Mouse (Mus musculus): ENCODE measurements around the gene Tpgs1. TPM values are rescaled to one million over a fixed set of nuclear protein-coding genes. Genes with fewer than 3 reads are reported as not detected.
A peak's percentile ranks its signal among the peaks of the same experiment; 100 is the strongest.

The Tpgs1 gene
- polyA plus RNA-seq, 1 experiment from 2014 or later = 48.2 TPM

DNA sequence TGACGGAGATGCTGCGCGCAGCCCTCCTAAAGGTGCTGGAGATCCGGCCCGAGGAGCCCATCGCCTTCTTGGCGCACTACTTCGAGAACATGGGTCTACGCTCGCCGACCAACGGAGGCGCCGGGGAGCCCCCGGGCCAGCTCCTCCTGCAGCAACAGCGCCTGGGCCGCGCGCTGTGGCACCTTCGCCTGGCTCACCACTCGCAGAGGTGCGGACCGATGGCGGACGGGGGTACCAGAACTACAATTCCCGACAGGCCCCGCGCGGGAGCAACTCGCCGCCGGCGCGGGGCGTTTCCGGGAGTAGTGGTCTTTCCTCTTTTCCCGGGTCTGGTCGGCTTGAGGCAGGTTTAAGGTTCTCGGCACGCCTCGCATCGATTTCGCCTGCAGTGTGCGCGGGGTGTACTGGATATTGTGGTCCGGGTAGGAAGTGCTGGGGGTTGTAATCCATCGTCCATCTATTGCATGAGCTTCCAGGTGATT, 448 bp downstream of the Tpgs1 start:
- peaks cover 5 to 9% of the 10 kb centered on the region in 2 experiments for H3K4me1 ChIP-seq (ENCODE audit: control insufficient read depth in 2 of 2, insufficient read depth in 2 of 2, low read length in 2 of 2)
- H3K9me3 ChIP-seq (ENCODE audit: control insufficient read depth, low read length) = no peaks in the 10 kb centered on the region
- H3K27ac ChIP-seq (replicated peaks in 1 of 2; ENCODE audit: control insufficient read depth in 1 of 2, insufficient read depth in 1 of 2, low read depth in 2 of 2, low read length in 2 of 2) = peak overlapping the region; percentile 84 to 90
- WGBS = under 1% methylated on average over 47 of the region's 47 CpGs
- H3K4me3 ChIP-seq (ENCODE audit: control insufficient read depth in 1 of 2, insufficient read depth in 1 of 2, low read depth in 1 of 2, low read length in 2 of 2) = peak overlapping the region; percentile 84 to 86
- H3K9ac ChIP-seq (ENCODE audit: low read length) = peak overlapping the region; percentile 82
- H3K4me2 ChIP-seq (ENCODE audit: low read length) = peak overlapping the region; percentile 89
- peak; percentile 58 for ATAC-seq (ENCODE audit: insufficient number of reproducible peaks, insufficient read depth, low FRiP score, low read depth)
- H3K27me3 ChIP-seq (ENCODE audit: control insufficient read depth, insufficient read depth, low read length) = no peaks in the 10 kb centered on the region
- H3K36me3 ChIP-seq (ENCODE audit: control insufficient read depth, insufficient read depth, low read length) = no peaks in the 10 kb centered on the region

DNA sequence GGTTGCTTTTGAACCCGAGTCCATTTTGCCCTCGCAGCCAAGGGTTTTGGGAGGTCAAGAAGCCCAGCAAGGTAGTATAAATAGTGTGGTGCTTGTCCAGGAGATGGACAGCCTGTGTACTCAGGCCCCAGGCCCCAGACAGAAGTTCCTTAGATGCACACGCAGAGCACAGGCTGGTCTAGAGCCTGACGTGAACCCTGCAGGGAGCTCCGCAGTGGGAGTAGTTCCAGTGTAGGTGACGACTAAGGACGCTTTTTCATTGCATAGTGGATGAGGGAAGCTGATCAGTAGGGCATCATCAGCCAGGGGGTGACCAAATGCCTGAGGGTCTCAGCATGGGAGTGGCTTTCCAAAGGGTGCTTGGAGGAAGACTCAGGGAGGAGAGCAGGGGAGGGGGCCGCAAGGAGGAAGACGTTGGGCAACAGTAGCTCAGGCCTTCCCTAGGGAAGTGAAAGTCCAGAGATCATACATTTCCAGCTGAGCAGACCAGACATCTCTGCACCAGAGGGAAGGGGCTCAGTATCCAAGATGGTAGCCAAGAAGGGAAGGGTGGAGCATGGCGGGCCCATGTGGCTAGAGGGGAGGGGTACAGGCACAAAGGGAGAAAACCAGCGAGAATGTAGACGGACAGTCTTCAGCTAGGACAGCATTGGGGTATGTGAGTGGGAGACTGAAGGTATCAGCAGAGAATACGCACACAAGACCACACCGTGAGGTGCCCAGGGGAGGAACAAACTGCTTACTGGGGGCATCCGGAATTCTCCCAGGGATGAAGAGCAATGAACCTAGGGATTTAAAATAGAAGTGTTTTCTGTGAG, 1.1 kb downstream of the Tpgs1 start:
- H3K4me2 ChIP-seq (ENCODE audit: low read length) = peak overlapping the region; percentile 89
- no peaks in the 10 kb centered on the region for H3K36me3 ChIP-seq (ENCODE audit: control insufficient read depth, insufficient read depth, low read length)
- 39% methylated on average over 15 of the region's 15 CpGs for WGBS
- no peaks in the 10 kb centered on the region for H3K27me3 ChIP-seq (ENCODE audit: control insufficient read depth, insufficient read depth, low read length)
- H3K9me3 ChIP-seq (ENCODE audit: control insufficient read depth, low read length) = no peaks in the 10 kb centered on the region
- peak overlapping the region; percentile 84 to 86 for H3K4me3 ChIP-seq (ENCODE audit: control insufficient read depth in 1 of 2, insufficient read depth in 1 of 2, low read depth in 1 of 2, low read length in 2 of 2)
- peaks cover 5 to 9% of the 10 kb centered on the region in 2 experiments for H3K4me1 ChIP-seq (ENCODE audit: control insufficient read depth in 2 of 2, insufficient read depth in 2 of 2, low read length in 2 of 2)
- peak overlapping the region; percentile 82 for H3K9ac ChIP-seq (ENCODE audit: low read length)
- peak overlapping the region in 1 of 2 experiments; percentile 90; a peak in 1 of 4 replicates for H3K27ac ChIP-seq (replicated peaks in 1 of 2; ENCODE audit: control insufficient read depth in 1 of 2, insufficient read depth in 1 of 2, low read depth in 2 of 2, low read length in 2 of 2)
- ATAC-seq (ENCODE audit: insufficient number of reproducible peaks, insufficient read depth, low FRiP score, low read depth) = peak; percentile 33; the same call in 1 of the 2 replicates

- WGBS = 83% methylated on average over 6 of the region's 6 CpGs
- H3K4me2 ChIP-seq (ENCODE audit: low read length) = no peak overlapping the region
- no peaks in the 10 kb centered on the region for H3K36me3 ChIP-seq (ENCODE audit: control insufficient read depth, insufficient read depth, low read length)
- no peak for ATAC-seq (ENCODE audit: insufficient number of reproducible peaks, insufficient read depth, low FRiP score, low read depth)
- peaks cover 9 to 12% of the 10 kb centered on the region in 2 experiments for H3K4me1 ChIP-seq (ENCODE audit: control insufficient read depth in 2 of 2, insufficient read depth in 2 of 2, low read length in 2 of 2)
- H3K27me3 ChIP-seq (ENCODE audit: control insufficient read depth, insufficient read depth, low read length) = no peaks in the 10 kb centered on the region
- no peak overlapping the region for H3K4me3 ChIP-seq (ENCODE audit: control insufficient read depth in 1 of 2, insufficient read depth in 1 of 2, low read depth in 1 of 2, low read length in 2 of 2)
- no peak overlapping the region for H3K27ac ChIP-seq (replicated peaks in 1 of 2; ENCODE audit: control insufficient read depth in 1 of 2, insufficient read depth in 1 of 2, low read depth in 2 of 2, low read length in 2 of 2)
- H3K9ac ChIP-seq (ENCODE audit: low read length) = no peak overlapping the region
- no peaks in the 10 kb centered on the region for H3K9me3 ChIP-seq (ENCODE audit: control insufficient read depth, low read length)
Observed at GRCm38 (mm10) chr10:79671396-79672087, 2.4 kb downstream of the Tpgs1 start.

DNA sequence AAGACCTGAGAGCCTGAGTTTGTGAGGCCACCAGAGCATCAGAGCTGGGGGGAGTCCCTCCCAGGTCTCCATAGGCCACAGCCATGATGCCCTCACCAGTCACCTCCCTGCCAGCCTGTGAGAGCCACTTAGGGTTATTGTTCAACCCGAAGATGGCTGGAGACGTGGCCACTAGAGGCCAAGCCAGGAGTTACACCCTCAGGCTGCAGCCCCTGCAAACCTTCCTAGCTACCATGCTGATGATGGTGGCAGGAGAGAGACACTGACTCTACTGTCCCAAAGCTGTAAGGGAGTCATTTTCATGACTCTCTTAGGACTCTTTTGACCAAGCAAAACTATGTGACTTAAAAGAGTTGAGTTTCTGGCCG, 2.9 kb downstream of the Tpgs1 start:
- H3K4me3 ChIP-seq (ENCODE audit: control insufficient read depth in 1 of 2, insufficient read depth in 1 of 2, low read depth in 1 of 2, low read length in 2 of 2) = no peak overlapping the region
- no peak overlapping the region for H3K4me2 ChIP-seq (ENCODE audit: low read length)
- H3K27ac ChIP-seq (replicated peaks in 1 of 2; ENCODE audit: control insufficient read depth in 1 of 2, insufficient read depth in 1 of 2, low read depth in 2 of 2, low read length in 2 of 2) = no peak overlapping the region
- ATAC-seq (ENCODE audit: insufficient number of reproducible peaks, insufficient read depth, low FRiP score, low read depth) = no peak
- no peaks in the 10 kb centered on the region for H3K9me3 ChIP-seq (ENCODE audit: control insufficient read depth, low read length)
- no peaks in the 10 kb centered on the region for H3K27me3 ChIP-seq (ENCODE audit: control insufficient read depth, insufficient read depth, low read length)
- no peaks in the 10 kb centered on the region for H3K36me3 ChIP-seq (ENCODE audit: control insufficient read depth, insufficient read depth, low read length)
- peaks cover 9 to 13% of the 10 kb centered on the region in 2 experiments for H3K4me1 ChIP-seq (ENCODE audit: control insufficient read depth in 2 of 2, insufficient read depth in 2 of 2, low read length in 2 of 2)
- H3K9ac ChIP-seq (ENCODE audit: low read length) = no peak overlapping the region
- WGBS = 75% methylated on average over 3 of the region's 3 CpGs

GRCm38 (mm10) chr10:79673054-79673453, 3.9 kb downstream of the Tpgs1 start:
- Histone ChIP-seq H3K4me1 (ENCODE audit: control insufficient read depth in 2 of 2, insufficient read depth in 2 of 2, low read length in 2 of 2) (peaks cover 9 to 13% of the 10 kb centered on the region in 2 experiments), H3K9me3 (ENCODE audit: control insufficient read depth, low read length) (no peaks in the 10 kb centered on the region), H3K36me3 (ENCODE audit: control insufficient read depth, insufficient read depth, low read length) (no peaks in the 10 kb centered on the region), H3K27me3 (ENCODE audit: control insufficient read depth, insufficient read depth, low read length) (no peaks in the 10 kb centered on the region), H3K9ac (ENCODE audit: low read length) (no peak overlapping the region), H3K27ac (replicated peaks in 1 of 2; ENCODE audit: control insufficient read depth in 1 of 2, insufficient read depth in 1 of 2, low read depth in 2 of 2, low read length in 2 of 2) (no peak overlapping the region), H3K4me3 (ENCODE audit: control insufficient read depth in 1 of 2, insufficient read depth in 1 of 2, low read depth in 1 of 2, low read length in 2 of 2) (no peak overlapping the region), H3K4me2 (ENCODE audit: low read length) (no peak overlapping the region)
- no peak for ATAC-seq (ENCODE audit: insufficient number of reproducible peaks, insufficient read depth, low FRiP score, low read depth)
- 90% methylated on average over 3 of the region's 3 CpGs for WGBS

GRCm38 (mm10) chr10:79675346-79676035, 6.3 kb downstream of the Tpgs1 start:
- H3K4me2 ChIP-seq (ENCODE audit: low read length) = no peak overlapping the region
- H3K27ac ChIP-seq (replicated peaks in 1 of 2; ENCODE audit: control insufficient read depth in 1 of 2, insufficient read depth in 1 of 2, low read depth in 2 of 2, low read length in 2 of 2) = no peak overlapping the region
- no peak for ATAC-seq (ENCODE audit: insufficient number of reproducible peaks, insufficient read depth, low FRiP score, low read depth)
- H3K27me3 ChIP-seq (ENCODE audit: control insufficient read depth, insufficient read depth, low read length) = no peaks in the 10 kb centered on the region
- WGBS = 39% methylated on average over 44 of the region's 44 CpGs
- no peak overlapping the region for H3K9ac ChIP-seq (ENCODE audit: low read length)
- H3K4me1 ChIP-seq (ENCODE audit: control insufficient read depth in 2 of 2, insufficient read depth in 2 of 2, low read length in 2 of 2) = peaks cover 3 to 9% of the 10 kb centered on the region in 2 experiments
- H3K9me3 ChIP-seq (ENCODE audit: control insufficient read depth, low read length) = no peaks in the 10 kb centered on the region
- no peaks in the 10 kb centered on the region for H3K36me3 ChIP-seq (ENCODE audit: control insufficient read depth, insufficient read depth, low read length)
- no peak overlapping the region for H3K4me3 ChIP-seq (ENCODE audit: control insufficient read depth in 1 of 2, insufficient read depth in 1 of 2, low read depth in 1 of 2, low read length in 2 of 2)

Measured in heart, embryonic 14.5 days (tissue).